Mouse (Mus musculus): ENCODE measurements at regions not wholly inside any gene's neighbourhood (a gene's known extent, or its start where the extent isn't known, plus 50 kb on each side); places are given as distances from the start of the nearest gene placed in this dataset.

DNA sequence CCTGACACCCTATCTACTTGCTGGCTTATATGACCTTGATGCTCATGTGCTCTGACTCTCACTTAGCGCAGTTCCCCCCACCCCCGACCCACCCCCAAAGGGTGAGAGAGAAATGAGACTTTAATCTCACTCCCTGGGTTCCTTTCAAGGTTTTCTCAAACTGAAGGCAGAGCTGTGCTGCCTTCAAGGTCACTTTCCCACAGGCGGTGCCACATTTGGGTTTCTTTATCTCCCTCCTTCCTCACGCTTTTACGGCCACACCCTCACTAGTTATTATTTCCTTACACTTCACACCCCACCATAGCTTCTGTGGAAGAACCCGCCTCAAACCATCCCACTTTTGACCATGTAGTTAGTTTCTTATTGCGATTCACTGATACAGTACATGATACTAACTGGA is 244.1 kb upstream of the Nr5a2 start:
- H3K9ac ChIP-seq (ENCODE audit: low read length), result no peak overlapping the region
- WGBS, result 75% methylated on average over 7 of the region's 7 CpGs
- H3K27me3 ChIP-seq (ENCODE audit: control insufficient read depth, insufficient read depth, low read depth, low read length), result no peaks in the 10 kb centered on the region
- no peak overlapping the region for H3K27ac ChIP-seq (ENCODE audit: low read length)
- no peak for ATAC-seq (ENCODE audit: low read depth)
- H3K9me3 ChIP-seq (ENCODE audit: control insufficient read depth, low read length), result no peaks in the 10 kb centered on the region
- H3K4me2 ChIP-seq (ENCODE audit: low read depth, low read length), result no peak overlapping the region
- no peak overlapping the region for H3K4me3 ChIP-seq (ENCODE audit: low read length)
- H3K36me3 ChIP-seq (ENCODE audit: control insufficient read depth, insufficient read depth, low read length), result no peaks in the 10 kb centered on the region
- H3K4me1 ChIP-seq (replicated peaks; ENCODE audit: control insufficient read depth, insufficient read depth, low read length), result no peaks in the 10 kb centered on the region

DNA sequence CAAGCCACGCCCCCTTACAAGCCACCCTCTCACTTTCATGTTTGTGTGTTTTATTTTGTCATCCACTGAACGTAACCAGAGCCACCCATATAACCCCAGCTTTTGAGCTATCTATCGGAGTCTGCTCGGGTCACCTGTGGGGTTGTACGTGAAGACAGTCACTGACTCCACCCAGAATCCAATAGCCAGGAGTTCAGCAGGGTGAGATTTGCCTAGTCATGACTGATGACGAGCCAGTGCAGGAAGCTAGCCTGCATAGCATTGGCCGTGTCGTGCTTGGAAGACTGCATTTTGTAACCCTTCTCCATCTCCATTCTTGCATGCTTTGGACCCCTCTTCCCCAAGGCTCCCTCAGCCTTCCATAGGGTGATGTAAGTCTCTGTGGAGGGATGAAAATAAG is 243.3 kb upstream of the Nr5a2 start:
- no peak overlapping the region for H3K27ac ChIP-seq (ENCODE audit: low read length)
- no peaks in the 10 kb centered on the region for H3K9me3 ChIP-seq (ENCODE audit: control insufficient read depth, low read length)
- no peaks in the 10 kb centered on the region for H3K36me3 ChIP-seq (ENCODE audit: control insufficient read depth, insufficient read depth, low read length)
- ATAC-seq (ENCODE audit: low read depth), result no peak
- no peak overlapping the region for H3K4me3 ChIP-seq (ENCODE audit: low read length)
- 71% methylated on average over 8 of the region's 8 CpGs for WGBS
- no peak overlapping the region for H3K9ac ChIP-seq (ENCODE audit: low read length)
- H3K27me3 ChIP-seq (ENCODE audit: control insufficient read depth, insufficient read depth, low read depth, low read length), result no peaks in the 10 kb centered on the region
- H3K4me2 ChIP-seq (ENCODE audit: low read depth, low read length), result no peak overlapping the region
- no peaks in the 10 kb centered on the region for H3K4me1 ChIP-seq (replicated peaks; ENCODE audit: control insufficient read depth, insufficient read depth, low read length)

DNA sequence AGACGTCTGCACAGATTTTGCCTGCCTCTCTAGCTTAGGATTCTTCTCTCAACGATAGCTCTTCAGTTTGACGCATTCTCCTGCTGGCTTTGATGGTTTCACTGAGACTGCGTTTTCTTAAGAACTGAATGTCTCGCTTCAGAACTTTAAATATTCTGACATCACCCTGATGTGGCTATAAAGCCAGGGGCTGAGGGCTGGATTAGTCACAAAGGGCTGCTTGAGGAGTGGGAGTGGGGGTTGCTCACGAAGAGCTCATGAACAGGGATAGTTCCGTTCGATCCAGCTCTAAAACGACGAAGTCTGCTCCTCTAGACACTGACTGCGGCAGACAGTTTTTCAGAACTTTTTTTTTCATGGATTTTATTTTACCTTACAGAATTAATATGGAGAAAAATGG is 240.7 kb upstream of the Nr5a2 start:
- no peaks in the 10 kb centered on the region for H3K36me3 ChIP-seq (ENCODE audit: control insufficient read depth, insufficient read depth, low read length)
- no peak overlapping the region for H3K4me3 ChIP-seq (ENCODE audit: low read length)
- H3K9ac ChIP-seq (ENCODE audit: low read length), result no peak overlapping the region
- no peak overlapping the region for H3K27ac ChIP-seq (ENCODE audit: low read length)
- H3K9me3 ChIP-seq (ENCODE audit: control insufficient read depth, low read length), result no peaks in the 10 kb centered on the region
- 71% methylated on average over 11 of the region's 11 CpGs for WGBS
- ATAC-seq (ENCODE audit: low read depth), result no peak
- no peak overlapping the region for H3K4me2 ChIP-seq (ENCODE audit: low read depth, low read length)
- H3K27me3 ChIP-seq (ENCODE audit: control insufficient read depth, insufficient read depth, low read depth, low read length), result no peaks in the 10 kb centered on the region
- H3K4me1 ChIP-seq (replicated peaks; ENCODE audit: control insufficient read depth, insufficient read depth, low read length), result no peaks in the 10 kb centered on the region

DNA sequence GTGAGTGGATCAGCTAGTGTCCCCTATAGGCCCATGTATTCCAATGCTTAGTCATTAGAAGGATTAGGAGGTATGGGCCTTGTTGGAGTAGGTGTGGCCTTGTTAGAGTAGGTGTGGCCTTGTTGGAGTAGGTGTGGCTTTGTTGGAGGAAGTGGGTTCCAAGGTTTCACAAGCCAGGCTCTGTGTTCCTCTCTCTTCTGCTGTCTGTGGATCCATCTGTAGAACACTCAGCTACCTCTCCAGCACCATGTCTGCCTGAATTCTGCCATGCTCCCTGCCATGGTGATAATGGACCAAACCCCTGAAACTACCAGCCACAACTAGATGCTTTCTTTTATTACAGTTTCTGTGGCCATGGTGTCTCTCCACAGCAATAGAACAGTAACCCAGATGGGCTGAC is 235.7 kb upstream of the Nr5a2 start:
- no peak for ATAC-seq (ENCODE audit: low read depth)
- Histone ChIP-seq H3K9ac (ENCODE audit: low read length) (no peak overlapping the region), H3K9me3 (ENCODE audit: control insufficient read depth, low read length) (no peaks in the 10 kb centered on the region)

DNA sequence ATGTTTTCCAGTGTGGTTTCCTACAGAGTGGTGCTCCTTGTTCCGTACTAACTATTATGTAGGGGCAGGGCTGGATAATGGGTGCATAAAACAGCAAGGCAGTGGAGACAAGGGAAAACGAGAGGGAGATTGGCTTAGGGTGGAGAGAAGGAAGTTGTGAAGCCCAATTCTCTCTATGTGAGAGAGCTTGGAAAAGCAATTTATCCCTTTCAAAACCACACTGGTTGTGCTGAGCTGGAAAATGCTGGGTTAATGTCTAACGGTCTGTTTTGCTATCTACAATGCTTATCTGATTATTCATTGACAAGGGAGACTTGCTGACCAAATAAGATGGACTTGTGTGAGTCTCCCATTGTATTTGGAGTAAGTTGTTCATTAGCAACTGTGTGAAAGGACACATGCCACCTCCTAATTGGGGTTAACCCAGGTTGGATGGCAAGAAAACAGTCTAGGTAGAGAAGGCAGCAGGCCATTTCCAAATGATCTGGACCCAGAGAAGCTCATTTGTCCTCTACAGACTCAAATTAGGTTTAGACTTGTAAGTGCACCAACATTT is 234.9 kb upstream of the Nr5a2 start:
- H3K4me1 ChIP-seq (replicated peaks; ENCODE audit: control insufficient read depth, insufficient read depth, low read length), result no peaks in the 10 kb centered on the region
- H3K36me3 ChIP-seq (ENCODE audit: control insufficient read depth, insufficient read depth, low read length), result no peaks in the 10 kb centered on the region
- H3K4me2 ChIP-seq (ENCODE audit: low read depth, low read length), result no peak overlapping the region
- no peaks in the 10 kb centered on the region for H3K27me3 ChIP-seq (ENCODE audit: control insufficient read depth, insufficient read depth, low read depth, low read length)
- 66% methylated on average over 3 of the region's 3 CpGs for WGBS
- no peak overlapping the region for H3K4me3 ChIP-seq (ENCODE audit: low read length)
- no peak overlapping the region for H3K27ac ChIP-seq (ENCODE audit: low read length)
- ATAC-seq (ENCODE audit: low read depth), result no peak
- H3K9me3 ChIP-seq (ENCODE audit: control insufficient read depth, low read length), result no peaks in the 10 kb centered on the region
- H3K9ac ChIP-seq (ENCODE audit: low read length), result no peak overlapping the region

More for the DNA sequence above, 235.7 kb upstream of the Nr5a2 start:
- Histone ChIP-seq H3K4me3 (ENCODE audit: low read length) (no peak overlapping the region), H3K4me1 (replicated peaks; ENCODE audit: control insufficient read depth, insufficient read depth, low read length) (no peaks in the 10 kb centered on the region), H3K27ac (ENCODE audit: low read length) (no peak overlapping the region), H3K27me3 (ENCODE audit: control insufficient read depth, insufficient read depth, low read depth, low read length) (no peaks in the 10 kb centered on the region), H3K4me2 (ENCODE audit: low read depth, low read length) (no peak overlapping the region), H3K36me3 (ENCODE audit: control insufficient read depth, insufficient read depth, low read length) (no peaks in the 10 kb centered on the region)

DNA sequence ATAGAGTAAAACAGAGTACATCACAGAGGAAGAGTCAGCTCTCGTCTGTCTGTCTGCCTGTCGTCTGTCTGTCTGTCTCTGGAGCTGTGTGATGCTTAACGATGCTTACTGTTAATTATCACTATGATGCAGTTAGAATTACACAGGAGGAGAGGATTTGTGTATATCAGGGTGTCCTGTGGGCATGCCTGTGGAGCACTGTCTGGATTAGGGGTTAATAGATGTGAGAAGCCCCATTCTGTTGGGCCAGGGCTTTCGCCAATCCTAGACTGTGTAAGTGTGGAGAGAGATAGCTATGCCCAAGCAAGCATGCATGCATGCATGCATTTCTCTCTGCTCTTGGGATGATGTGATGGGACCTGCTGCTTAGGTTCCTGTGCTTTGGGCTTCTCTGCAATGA is 218.0 kb upstream of the Nr5a2 start:
- 88% methylated on average over 4 of the region's 4 CpGs for WGBS
- Histone ChIP-seq H3K4me1 (replicated peaks; ENCODE audit: control insufficient read depth, insufficient read depth, low read length) (no peaks in the 10 kb centered on the region), H3K9ac (ENCODE audit: low read length) (no peak overlapping the region), H3K27me3 (ENCODE audit: control insufficient read depth, insufficient read depth, low read depth, low read length) (no peaks in the 10 kb centered on the region), H3K27ac (ENCODE audit: low read length) (no peak overlapping the region), H3K4me2 (ENCODE audit: low read depth, low read length) (no peak overlapping the region), H3K36me3 (ENCODE audit: control insufficient read depth, insufficient read depth, low read length) (no peaks in the 10 kb centered on the region), H3K4me3 (ENCODE audit: low read length) (no peak overlapping the region), H3K9me3 (ENCODE audit: control insufficient read depth, low read length) (no peaks in the 10 kb centered on the region)
- no peak for ATAC-seq (ENCODE audit: low read depth)

DNA sequence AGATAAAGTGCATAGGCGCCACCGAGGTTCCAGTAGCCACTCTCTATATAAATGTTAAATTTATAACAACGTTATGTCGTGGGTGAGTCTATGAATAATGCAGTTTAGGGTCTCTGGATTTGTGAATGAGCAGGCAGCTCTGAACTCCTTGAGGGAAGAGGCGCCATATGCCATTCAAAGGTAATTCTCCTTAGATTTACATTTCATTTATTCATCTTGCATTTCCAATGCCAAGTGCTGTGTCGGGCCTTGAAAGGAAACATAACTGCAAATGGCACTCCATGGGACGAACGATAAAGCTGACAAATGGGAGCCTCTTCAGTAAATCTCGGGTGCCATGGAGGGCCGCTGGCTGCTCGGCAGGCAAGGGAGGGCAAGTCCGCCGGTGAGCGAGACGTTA is 216.4 kb upstream of the Nr5a2 start:
- no peak overlapping the region for H3K4me2 ChIP-seq (ENCODE audit: low read depth, low read length)
- no peak for ATAC-seq (ENCODE audit: low read depth)
- no peak overlapping the region for H3K27ac ChIP-seq (ENCODE audit: low read length)
- H3K9me3 ChIP-seq (ENCODE audit: control insufficient read depth, low read length), result no peaks in the 10 kb centered on the region
- no peaks in the 10 kb centered on the region for H3K4me1 ChIP-seq (replicated peaks; ENCODE audit: control insufficient read depth, insufficient read depth, low read length)
- WGBS, result 70% methylated on average over 15 of the region's 15 CpGs
- no peaks in the 10 kb centered on the region for H3K27me3 ChIP-seq (ENCODE audit: control insufficient read depth, insufficient read depth, low read depth, low read length)
- no peak overlapping the region for H3K9ac ChIP-seq (ENCODE audit: low read length)
- H3K36me3 ChIP-seq (ENCODE audit: control insufficient read depth, insufficient read depth, low read length), result no peaks in the 10 kb centered on the region
- H3K4me3 ChIP-seq (ENCODE audit: low read length), result no peak overlapping the region

DNA sequence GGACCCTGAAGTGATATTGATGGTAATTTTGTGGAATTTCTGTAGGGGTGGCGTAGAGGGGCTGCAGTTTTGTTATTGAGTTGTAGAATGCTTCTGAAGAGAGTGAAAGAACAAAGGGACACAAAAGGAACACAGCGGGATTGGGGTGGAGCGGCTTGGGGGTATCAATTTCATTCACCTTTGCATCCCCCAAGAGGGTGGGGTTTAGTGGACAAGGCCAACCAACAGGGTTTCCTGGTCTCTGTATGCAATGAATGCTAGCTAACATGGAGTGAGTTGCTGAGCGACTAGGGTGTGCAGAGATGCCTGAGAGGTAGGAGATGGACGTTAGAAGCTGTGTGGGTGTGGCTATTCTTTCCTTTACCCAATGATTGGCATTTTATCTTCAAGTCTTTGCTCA is 213.8 kb upstream of the Nr5a2 start:
- H3K4me3 ChIP-seq (ENCODE audit: low read length), result no peak overlapping the region
- H3K27me3 ChIP-seq (ENCODE audit: control insufficient read depth, insufficient read depth, low read depth, low read length), result no peaks in the 10 kb centered on the region
- 59% methylated on average over 5 of the region's 5 CpGs for WGBS
- no peak for ATAC-seq (ENCODE audit: low read depth)
- H3K36me3 ChIP-seq (ENCODE audit: control insufficient read depth, insufficient read depth, low read length), result no peaks in the 10 kb centered on the region
- no peak overlapping the region for H3K9ac ChIP-seq (ENCODE audit: low read length)
- H3K9me3 ChIP-seq (ENCODE audit: control insufficient read depth, low read length), result no peaks in the 10 kb centered on the region
- H3K4me1 ChIP-seq (replicated peaks; ENCODE audit: control insufficient read depth, insufficient read depth, low read length), result no peaks in the 10 kb centered on the region
- no peak overlapping the region for H3K27ac ChIP-seq (ENCODE audit: low read length)
- no peak overlapping the region for H3K4me2 ChIP-seq (ENCODE audit: low read depth, low read length)

DNA sequence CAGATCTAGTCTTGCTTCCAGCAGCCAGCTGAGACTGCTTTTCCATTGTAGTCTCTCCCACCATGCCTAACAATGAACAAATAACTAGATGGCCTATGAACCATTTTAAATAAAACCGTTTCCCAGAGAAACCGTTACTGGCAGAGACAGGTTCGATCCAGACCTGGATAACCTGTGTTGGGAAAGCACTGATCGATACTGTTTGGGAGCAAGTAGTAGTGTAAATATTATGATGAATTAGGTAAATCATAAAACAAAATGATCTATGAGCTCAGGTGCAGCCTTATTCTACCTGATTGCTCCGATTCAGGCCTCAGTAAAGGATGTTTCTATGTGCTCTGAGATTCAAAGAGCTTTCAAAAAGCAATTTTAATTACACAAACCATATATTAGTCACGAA is 211.9 kb upstream of the Nr5a2 start:
- H3K9ac ChIP-seq (ENCODE audit: low read length), result no peak overlapping the region
- 83% methylated on average over 6 of the region's 6 CpGs for WGBS
- no peaks in the 10 kb centered on the region for H3K4me1 ChIP-seq (replicated peaks; ENCODE audit: control insufficient read depth, insufficient read depth, low read length)
- H3K27me3 ChIP-seq (ENCODE audit: control insufficient read depth, insufficient read depth, low read depth, low read length), result no peaks in the 10 kb centered on the region
- H3K27ac ChIP-seq (ENCODE audit: low read length), result no peak overlapping the region
- H3K4me3 ChIP-seq (ENCODE audit: low read length), result no peak overlapping the region
- H3K4me2 ChIP-seq (ENCODE audit: low read depth, low read length), result no peak overlapping the region
- ATAC-seq (ENCODE audit: low read depth), result no peak
- H3K36me3 ChIP-seq (ENCODE audit: control insufficient read depth, insufficient read depth, low read length), result no peaks in the 10 kb centered on the region
- H3K9me3 ChIP-seq (ENCODE audit: control insufficient read depth, low read length), result no peaks in the 10 kb centered on the region

DNA sequence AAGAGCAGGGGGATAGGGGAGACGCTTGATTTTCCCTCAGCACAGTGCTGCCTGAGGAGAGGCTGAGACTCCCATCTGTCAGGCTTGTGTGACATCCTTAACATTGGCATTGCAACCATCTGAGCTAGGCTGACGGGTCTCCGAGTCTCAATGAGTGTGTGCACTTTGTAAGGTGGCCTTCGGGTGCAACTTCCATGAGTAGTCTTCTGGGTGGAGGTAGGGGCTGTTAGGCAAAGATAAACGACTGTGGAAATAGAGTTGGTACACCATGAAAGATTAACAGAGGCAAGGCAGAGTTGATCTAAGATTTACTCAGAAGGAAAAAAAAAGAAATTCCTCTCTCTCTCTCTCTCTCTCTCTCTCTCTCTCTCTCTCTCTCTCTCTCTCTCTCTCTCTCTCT is 211.2 kb upstream of the Nr5a2 start:
- ATAC-seq (ENCODE audit: low read depth), result no peak

More for the DNA sequence above, 211.2 kb upstream of the Nr5a2 start:
- Histone ChIP-seq H3K9ac (ENCODE audit: low read length) (no peak overlapping the region), H3K27me3 (ENCODE audit: control insufficient read depth, insufficient read depth, low read depth, low read length) (no peaks in the 10 kb centered on the region), H3K4me3 (ENCODE audit: low read length) (no peak overlapping the region), H3K36me3 (ENCODE audit: control insufficient read depth, insufficient read depth, low read length) (no peaks in the 10 kb centered on the region), H3K4me1 (replicated peaks; ENCODE audit: control insufficient read depth, insufficient read depth, low read length) (no peaks in the 10 kb centered on the region), H3K27ac (ENCODE audit: low read length) (no peak overlapping the region), H3K9me3 (ENCODE audit: control insufficient read depth, low read length) (no peaks in the 10 kb centered on the region), H3K4me2 (ENCODE audit: low read depth, low read length) (no peak overlapping the region)
- 41% methylated on average over 5 of the region's 5 CpGs for WGBS
